Mouse (Mus musculus) layer of hippocampus, adult 9-10 months (tissue): ENCODE results near the gene Cubn.

Source experiments
- DNase-seq: peaks from one replicate; pipeline ENCODE4 v3.0.0; 2022; ENCODE audit warnings: low spot score

Gene Cubn

GRCm38 (mm10) chr2:13491734-13492133 is at the start of gene Cubn:
TSS of gene Cubn (minus strand) at chr2:13491813.
- no peak for DNase-seq

GRCm38 (mm10) chr2:13539860-13540259 is 48.2 kb upstream of the Cubn start:
- no peak for DNase-seq

- no peak for DNase-seq
These were observed 47.2 kb upstream of the Cubn start for GRCm38 (mm10) chr2:13538704-13539377.

- no peak for DNase-seq
These were observed 46.6 kb upstream of the Cubn start for GRCm38 (mm10) chr2:13538258-13538657.

GRCm38 (mm10) chr2:13537733-13538132 is 46.1 kb upstream of the Cubn start:
- DNase-seq = no peak

GRCm38 (mm10) chr2:13536747-13537146 is 45.1 kb upstream of the Cubn start:
- no peak for DNase-seq

GRCm38 (mm10) chr2:13530639-13531038 is 39.0 kb upstream of the Cubn start:
- DNase-seq = no peak

- DNase-seq = no peak
These were observed 37.8 kb upstream of the Cubn start for GRCm38 (mm10) chr2:13529253-13529933.

- no peak for DNase-seq
These were observed 35.9 kb upstream of the Cubn start for GRCm38 (mm10) chr2:13527531-13527930.

GRCm38 (mm10) chr2:13527125-13527524 is 35.5 kb upstream of the Cubn start:
- DNase-seq = no peak

GRCm38 (mm10) chr2:13526205-13526604 is 34.6 kb upstream of the Cubn start:
- DNase-seq = no peak

GRCm38 (mm10) chr2:13523540-13524456 is 32.2 kb upstream of the Cubn start:
- DNase-seq = peak; percentile 47

GRCm38 (mm10) chr2:13522106-13522505 is 30.5 kb upstream of the Cubn start:
- DNase-seq = no peak

- DNase-seq = no peak
These were observed 23.3 kb upstream of the Cubn start for GRCm38 (mm10) chr2:13514949-13515348.

GRCm38 (mm10) chr2:13502717-13503116 is 11.1 kb upstream of the Cubn start:
- DNase-seq = no peak

GRCm38 (mm10) chr2:13501553-13501952 is 9.9 kb upstream of the Cubn start:
- DNase-seq = no peak

GRCm38 (mm10) chr2:13500298-13500999 is 8.8 kb upstream of the Cubn start:
- no peak for DNase-seq

- DNase-seq = no peak
These were observed 7.6 kb upstream of the Cubn start for GRCm38 (mm10) chr2:13499196-13499595.

- DNase-seq = no peak
These were observed 4.5 kb upstream of the Cubn start for GRCm38 (mm10) chr2:13496087-13496486.

GRCm38 (mm10) chr2:13492927-13493326 is 1.3 kb upstream of the Cubn start:
- no peak for DNase-seq

GRCm38 (mm10) chr2:13490480-13490879 is 1.1 kb downstream of the Cubn start:
- no peak for DNase-seq

- DNase-seq = no peak
These were observed 5.1 kb downstream of the Cubn start for GRCm38 (mm10) chr2:13486470-13486869.
